12 mouse cellular contexts compared by ENCODE assay signal in genomic region chr2:129688036-129688625, GRCm38 (mm10).
"Had no signal": no experiment of that assay in that cellular context is flagged by ENCODE, and none has a peak within 500 bp of the region (broad histone marks: within the 10 kb centered on the region; RNA-seq: fewer than 3 reads in every experiment).

No protein-coding gene starts in this region.

- H3K9me3 ChIP-seq: liver, embryonic 13.5 days; stomach, embryonic 15.5 days had no signal

- H3K4me3 ChIP-seq: left cerebral cortex, adult 2 months; liver, embryonic 13.5 days; stomach, embryonic 15.5 days had no signal

- H3K27me3 ChIP-seq: stomach, embryonic 15.5 days had no signal

- DNase-seq: kidney, postnatal 10 days; kidney, postnatal 36 days; liver, embryonic 13.5 days; lung, adult 2 months; lung, postnatal 14 days; lung, postnatal 4 days; midbrain, embryonic 14.5 days; right cerebral cortex, postnatal 25 days; spleen, adult 18-20 months; thymus, postnatal 25 days had no signal

- H3K4me1 ChIP-seq: liver, embryonic 13.5 days; stomach, embryonic 15.5 days had no signal

- H3K36me3 ChIP-seq: liver, embryonic 13.5 days; stomach, embryonic 15.5 days had no signal
